Mouse (Mus musculus) spleen, adult 2 months (tissue): Measurements from ENCODE around the gene Ssty1. TPM values are rescaled to one million over a fixed set of nuclear protein-coding genes. Genes with fewer than 3 reads are reported as not detected.
"Not testable (repeated sequence)": the region's sequence is repeated elsewhere in the genome, so short reads cannot be mapped to it uniquely, and the experiment has no call there.

ENCODE experiments used
- DNase-seq, 2 experiments: peaks; one replicate each; pipeline versions ENCODE4 v3.0.0 to v3.0.0-alpha.2; 2012 to 2021; ENCODE audit warnings: low spot score in 2 of 2, low read depth in 1 of 2
- H3K27ac ChIP-seq: fragments of 200-500 bp; 2 replicates; pipeline ENCODE4 v1.5.1; 2012; ENCODE audit warnings: low read length, inconsistent platforms; ENCODE audit not compliant: insufficient read depth
- H3K27me3 ChIP-seq: fragments of 200-500 bp; 2 replicates; pipeline ENCODE4 v1.6.1; 2012; ENCODE audit warnings: mild to moderate bottlenecking, moderate library complexity, low read length, inconsistent platforms; ENCODE audit not compliant: control insufficient read depth, insufficient read depth
- H3K36me3 ChIP-seq: fragments of 200-500 bp; 2 replicates; pipeline ENCODE4 v1.6.1; 2012; ENCODE audit warnings: mild to moderate bottlenecking, low read length, inconsistent platforms; ENCODE audit not compliant: control insufficient read depth, insufficient read depth
- H3K4me1 ChIP-seq: fragments of 200-500 bp; 2 replicates; pipeline ENCODE4 v1.6.1; 2011; ENCODE audit warnings: inconsistent platforms; ENCODE audit not compliant: control insufficient read depth, insufficient read depth, insufficient read length
- H3K4me3 ChIP-seq: fragments of 200-500 bp; 2 replicates; pipeline ENCODE4 v1.5.1; 2011; ENCODE audit warnings: mild to moderate bottlenecking, inconsistent platforms; ENCODE audit not compliant: insufficient read depth, insufficient read length; ENCODE audit errors: extremely low read depth
- WGBS: fragments of 180-500 bp; shearing (Covaris S2); methylation state at CpG from one replicate; pipeline ENCODE4 v1.1.7; 2018; 5-methylcytosine and 5-hydroxymethylcytosine counted together
- polyA plus RNA-seq: library from polyadenylated mRNA; depleted of rRNA; stranded (reverse); fragments of >200 nt; gene quantifications from 2 replicates; pipeline ENCODE4 v1.2.3, GENCODE M21; 2012; rRNA removed

Ssty1 gene
- polyA plus RNA-seq, result not detected in 2 replicates

DNA sequence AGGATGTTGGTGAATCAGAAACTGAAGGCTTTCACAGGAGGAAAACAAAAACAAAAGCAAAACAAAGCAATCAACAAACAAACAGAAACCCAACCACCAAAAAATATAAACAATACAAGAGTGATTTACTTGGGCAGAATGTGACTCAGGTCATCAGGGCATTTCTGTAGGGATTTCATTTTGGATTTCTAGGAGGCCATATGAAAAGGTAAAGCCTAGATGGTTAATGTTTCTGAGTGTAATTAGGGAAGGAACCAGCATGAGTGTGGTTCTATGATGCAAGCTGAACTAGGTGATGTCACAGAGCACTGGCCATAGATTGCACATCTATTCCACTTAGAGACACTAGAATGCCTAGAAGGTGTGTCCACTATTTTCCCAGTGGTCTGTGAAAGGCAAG, at the start of gene Ssty1:
Gene Ssty1, plus strand, starts transcription at position 301 of the 400 bp plus-strand sequence.
- H3K27ac ChIP-seq, H3K4me3 ChIP-seq, H3K27me3 ChIP-seq, DNase-seq, H3K4me1 ChIP-seq, H3K36me3 ChIP-seq: not testable (repeated sequence)

DNA sequence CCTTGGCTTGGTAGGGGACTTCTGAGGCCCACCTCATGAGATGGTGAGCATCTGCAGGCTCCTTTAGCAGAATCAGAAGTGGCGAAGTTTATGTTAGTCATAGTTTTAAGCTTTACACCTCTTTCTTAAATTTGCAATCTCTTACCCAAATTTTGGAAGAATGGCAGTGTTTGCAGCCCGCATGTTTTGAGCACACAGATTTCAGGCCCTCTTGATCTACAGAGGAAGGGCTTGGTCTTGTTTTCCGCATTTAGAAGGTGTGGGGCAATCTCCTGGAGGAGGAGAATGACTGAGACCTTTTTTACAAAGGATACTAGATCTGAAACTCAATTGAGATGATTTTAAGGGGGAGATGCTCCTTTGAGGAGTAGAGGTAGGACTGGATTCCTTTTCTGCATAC, 27.2 kb upstream of the Ssty1 start, which contains the start of gene Gm21764:
Gene Gm21764, minus strand, starts transcription at position 101 of the 400 bp plus-strand sequence.
- WGBS, result no CpG with 5 or more reads among the region's 3 CpGs
- not testable (repeated sequence) for H3K27ac ChIP-seq, H3K36me3 ChIP-seq, H3K4me3 ChIP-seq, H3K4me1 ChIP-seq, H3K27me3 ChIP-seq, DNase-seq

Other genes starting within 250 kb of the Ssty1 start
- not detected in 2 replicates for gene Gm21904, start 242.8 kb upstream of the Ssty1 start, polyA plus RNA-seq
- gene Gm20772, start 214.4 kb upstream of the Ssty1 start, polyA plus RNA-seq, result not detected in 2 replicates
- gene Gm20831, start 214.4 kb upstream of the Ssty1 start, polyA plus RNA-seq, result not detected in 2 replicates
- not detected in 2 replicates for gene Srsy, start 151.8 kb upstream of the Ssty1 start, polyA plus RNA-seq
- gene Gm21764, start 27.3 kb upstream of the Ssty1 start, polyA plus RNA-seq, result not detected in 2 replicates